In the genomic region with DNA sequence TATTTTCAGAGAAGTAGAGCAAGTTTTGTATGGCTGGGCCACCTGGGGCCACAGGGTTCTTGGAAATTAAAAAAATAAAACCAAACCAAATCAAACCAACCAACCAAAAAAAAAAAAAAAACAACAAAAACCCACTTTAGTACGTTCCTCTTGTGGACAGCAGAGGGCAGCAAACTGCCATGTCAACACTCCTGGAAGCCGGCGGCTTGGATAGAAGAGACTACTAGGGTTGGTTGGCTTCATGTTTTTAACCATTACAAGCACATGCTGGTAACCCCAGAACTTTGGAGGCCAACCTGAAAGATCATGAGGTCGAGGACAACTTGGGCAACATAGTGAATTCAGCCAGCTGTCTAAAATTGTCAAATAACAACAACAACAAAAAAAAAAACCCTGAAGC, we compare ENCODE assay signal across 9 mouse cellular contexts. TPM values are rescaled to one million over a fixed set of nuclear protein-coding genes. Genes with fewer than 3 reads are reported as not detected.
DNase-seq lines count a peak whose midpoint lies in the region; ATAC-seq and TF ChIP-seq lines count a peak whose summit lies in the region.
"Had no signal": no experiment of that assay in that cellular context is flagged by ENCODE, and none has a peak within 500 bp of the region (broad histone marks: within the 10 kb centered on the region; RNA-seq: fewer than 3 reads in every experiment).

No protein-coding gene starts in this region.

- no peak overlapping the region for H3K27ac ChIP-seq in left cerebral cortex, adult 2 months
- no peak overlapping the region for H3K27ac ChIP-seq in neural tube, embryonic 11.5 days (ENCODE audit: low read depth, low read length)
- H3K27ac ChIP-seq: embryonic facial prominence, embryonic 15.5 days had no signal

- intact Hi-C loops in left cerebral cortex, adult 2 months (cut with DNase I) = loop anchor here (1.0 to 5.0 kb wide), 4 partner anchors 211 to 393 kb away; no protein-coding TSS in a partner anchor

- H3K4me3 ChIP-seq in left cerebral cortex, adult 2 months = no peak overlapping the region
- no peak overlapping the region for H3K4me3 ChIP-seq in neural tube, embryonic 11.5 days (ENCODE audit: low read depth, low read length)
- H3K4me3 ChIP-seq: embryonic facial prominence, embryonic 15.5 days had no signal

- H3K4me1 ChIP-seq in neural tube, embryonic 11.5 days (ENCODE audit: control insufficient read depth, insufficient read depth, low read length) = peaks cover 5% of the 10 kb centered on the region; the same call in 1 of the 2 replicates

- DNase-seq in layer of hippocampus, adult 11-12 months (ENCODE audit: low spot score) = peak; percentile 65
- DNase-seq in layer of hippocampus, adult 9-10 months (ENCODE audit: low spot score) = no peak
- peak; percentile 24 for DNase-seq in WW6 (ENCODE audit: low read depth, low spot score)
- DNase-seq in cerebellum, postnatal 14 days = peak; percentile 82
- peak; percentile 58 for DNase-seq in gastrocnemius, postnatal 10 days
- DNase-seq in left cerebral cortex, adult 2 months (ENCODE audit: extremely low spot score in 1 of 2, low spot score in 2 of 2) = peak; percentile 46 to 51
- DNase-seq in neural tube, embryonic 11.5 days (ENCODE audit: low spot score) = peak; percentile 59
- DNase-seq in yolk sac, embryonic 10.5 days (ENCODE audit: low spot score) = peak; percentile 22

- no peak for ATAC-seq in neural tube, embryonic 11.5 days (ENCODE audit: insufficient read depth, low FRiP score, low TSS enrichment)

- no peak overlapping the region for H3K4me2 ChIP-seq in neural tube, embryonic 11.5 days (ENCODE audit: low read depth)
- H3K4me2 ChIP-seq: embryonic facial prominence, embryonic 15.5 days had no signal

- no peaks in the 10 kb centered on the region for H3K9me3 ChIP-seq in neural tube, embryonic 11.5 days (ENCODE audit: control insufficient read depth, low read length)
- H3K9me3 ChIP-seq: embryonic facial prominence, embryonic 15.5 days had no signal

- no peaks in the 10 kb centered on the region for H3K27me3 ChIP-seq in neural tube, embryonic 11.5 days (ENCODE audit: control insufficient read depth, insufficient read depth, low read length)
- H3K27me3 ChIP-seq: embryonic facial prominence, embryonic 15.5 days had no signal

- 2% methylated on average over 4 of the region's 4 CpGs for WGBS in neural tube, embryonic 11.5 days

- no peaks in the 10 kb centered on the region for H3K36me3 ChIP-seq in neural tube, embryonic 11.5 days (ENCODE audit: control insufficient read depth, insufficient read depth, low read length)
- H3K36me3 ChIP-seq: embryonic facial prominence, embryonic 15.5 days had no signal

- TF ChIP-seq CTCF in left cerebral cortex, adult 2 months (IDR thresholded peaks at IDR 0.05) = peak; percentile 82

- H3K9ac ChIP-seq in neural tube, embryonic 11.5 days (ENCODE audit: low read length) = no peak overlapping the region
- H3K9ac ChIP-seq: embryonic facial prominence, embryonic 15.5 days had no signal

RNA-seq across cellular contexts. Expression of a gene that starts 33.9 kb away (rescaled TPM):
- total RNA-seq in gastrocnemius, postnatal 10 days (2021) = under 1 TPM; 0.59 to 0.70 TPM
- total RNA-seq in left cerebral cortex, adult 2 months (2021) = 1 to 10 TPM; 1.2 TPM
- 1.3 and 1.9 TPM in 2 replicates for polyA plus RNA-seq in neural tube, embryonic 11.5 days (2014; fragmentation: Nextera tagmentation; extraction: Ambion mirVana)
